In the genomic region with DNA sequence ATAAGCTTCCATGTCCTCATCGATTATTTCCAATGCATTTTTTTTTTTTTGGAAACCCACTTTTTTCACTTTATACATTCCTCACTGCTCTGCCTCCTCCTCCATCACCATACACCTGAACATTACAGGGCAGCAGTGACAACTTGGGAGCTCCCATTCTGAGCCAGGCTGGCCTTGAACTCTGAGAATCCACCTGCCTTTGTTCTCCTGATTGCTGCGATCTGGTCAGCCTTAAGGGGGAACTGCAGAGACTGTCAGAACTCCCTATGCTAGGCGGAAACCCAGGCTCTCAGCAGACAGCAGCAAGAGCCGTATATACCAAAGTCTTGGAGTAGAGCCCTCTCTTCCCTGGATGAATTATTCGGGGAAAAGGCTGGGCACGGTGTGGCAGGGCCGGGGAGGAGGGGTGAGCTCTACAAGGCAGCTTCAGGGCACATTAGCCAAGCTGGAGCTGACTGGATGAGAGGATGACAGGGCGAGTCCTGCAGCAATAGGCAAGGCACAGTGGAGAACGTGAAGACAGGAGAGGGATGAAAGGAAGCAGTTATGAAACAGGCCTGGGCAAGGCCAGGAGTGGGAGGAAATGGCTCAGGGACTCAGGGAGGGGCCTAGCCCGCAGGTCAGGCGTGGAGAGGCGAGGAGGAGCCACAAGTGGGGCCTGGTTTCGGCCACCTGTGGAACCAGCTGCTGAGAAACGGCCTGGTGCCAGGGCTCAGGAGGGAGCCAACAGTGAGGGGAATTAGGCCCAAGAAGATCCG, we compare ENCODE assay signal across 8 mouse cellular contexts.
DNase-seq lines count a peak whose midpoint lies in the region; ATAC-seq and TF ChIP-seq lines count a peak whose summit lies in the region.

No protein-coding gene starts in this region.

- H3K36me3 ChIP-seq in hindbrain, embryonic 15.5 days, result no peaks in the 10 kb centered on the region
- no peaks in the 10 kb centered on the region for H3K36me3 ChIP-seq in hindbrain, embryonic 14.5 days (replicated peaks; ENCODE audit: control insufficient read depth, insufficient read depth)
- peaks cover 8% of the 10 kb centered on the region for H3K36me3 ChIP-seq in heart, adult 2 months (ENCODE audit: control insufficient read depth, insufficient read depth, low read length)
- no peaks in the 10 kb centered on the region for H3K36me3 ChIP-seq in kidney, embryonic 15.5 days

- WGBS in hindbrain, embryonic 15.5 days, result 50% methylated on average over 15 of the region's 15 CpGs
- 59% methylated on average over 15 of the region's 15 CpGs for WGBS in hindbrain, embryonic 14.5 days
- WGBS in heart, adult 2 months, result 24% methylated on average over 15 of the region's 15 CpGs
- 39% methylated on average over 15 of the region's 15 CpGs for WGBS in kidney, embryonic 15.5 days

- no peak for TF ChIP-seq EP300 in heart, adult 2 months (IDR thresholded peaks at IDR 0.05; ENCODE audit: insufficient read depth, low read depth, low read length)

- TF ChIP-seq CTCF in heart, adult 2 months (IDR thresholded peaks at IDR 0.05), result no peak

- H3K9ac ChIP-seq in hindbrain, embryonic 15.5 days, result no peak overlapping the region
- H3K9ac ChIP-seq in hindbrain, embryonic 14.5 days, result no peak overlapping the region
- peak overlapping the region; percentile 14 for H3K9ac ChIP-seq in heart, adult 2 months (ENCODE audit: low read depth, low read length)
- peak overlapping the region; percentile 14; the same call in 1 of the 2 replicates for H3K9ac ChIP-seq in kidney, embryonic 15.5 days

- peaks cover 2% of the 10 kb centered on the region for H3K79me2 ChIP-seq in heart, adult 2 months (replicated peaks; ENCODE audit: control insufficient read depth, insufficient read depth, low read length)

- no peaks in the 10 kb centered on the region for H3K27me3 ChIP-seq in hindbrain, embryonic 15.5 days
- no peaks in the 10 kb centered on the region for H3K27me3 ChIP-seq in hindbrain, embryonic 14.5 days (ENCODE audit: control insufficient read depth, insufficient read depth, low read length)
- no peaks in the 10 kb centered on the region for H3K27me3 ChIP-seq in heart, adult 2 months (ENCODE audit: control insufficient read depth, insufficient read depth, low read length)
- H3K27me3 ChIP-seq in kidney, embryonic 15.5 days, result no peaks in the 10 kb centered on the region

- H3K9me3 ChIP-seq in hindbrain, embryonic 15.5 days, result no peaks in the 10 kb centered on the region
- no peaks in the 10 kb centered on the region for H3K9me3 ChIP-seq in hindbrain, embryonic 14.5 days (ENCODE audit: control insufficient read depth, low read length)
- H3K9me3 ChIP-seq in kidney, embryonic 15.5 days (replicated peaks), result no peaks in the 10 kb centered on the region

- peak; percentile 32; the same call in 1 of the 2 replicates for ATAC-seq in hindbrain, embryonic 15.5 days (ENCODE audit: low FRiP score, low read depth)
- no peak for ATAC-seq in hindbrain, embryonic 14.5 days (ENCODE audit: low FRiP score)
- peak; percentile 78 for ATAC-seq in kidney, embryonic 15.5 days (replicated peaks; ENCODE audit: low FRiP score)
- ATAC-seq in megakaryocyte progenitor cell, adult 5-6 weeks (replicated peaks; ENCODE audit: poor library complexity), result peak; percentile 55

- intact Hi-C loops in heart, adult 2 months (cut with DNase I), result no loop called here

- peaks cover 20% of the 10 kb centered on the region for H3K4me1 ChIP-seq in hindbrain, embryonic 15.5 days (replicated peaks)
- H3K4me1 ChIP-seq in hindbrain, embryonic 14.5 days (replicated peaks; ENCODE audit: control insufficient read depth, insufficient read depth, low read length), result peaks cover 17% of the 10 kb centered on the region
- peaks cover 32% of the 10 kb centered on the region for H3K4me1 ChIP-seq in heart, adult 2 months (ENCODE audit: control insufficient read depth, insufficient read depth, low read length)
- H3K4me1 ChIP-seq in kidney, embryonic 15.5 days, result peaks cover 78% of the 10 kb centered on the region

- no peak for TF ChIP-seq POLR2A in heart, adult 2 months (IDR thresholded peaks at IDR 0.05; ENCODE audit: insufficient read depth, low read depth, low read length)

- H3K4me2 ChIP-seq in hindbrain, embryonic 15.5 days, result no peak overlapping the region
- H3K4me2 ChIP-seq in hindbrain, embryonic 14.5 days (replicated peaks), result no peak overlapping the region
- H3K4me2 ChIP-seq in kidney, embryonic 15.5 days, result peak overlapping the region; percentile 35

- no peak overlapping the region for H3K4me3 ChIP-seq in hindbrain, embryonic 15.5 days
- H3K4me3 ChIP-seq in hindbrain, embryonic 14.5 days (replicated peaks; ENCODE audit: low read length), result no peak overlapping the region
- peak overlapping the region; percentile 16; the same call in 1 of the 2 replicates for H3K4me3 ChIP-seq in heart, adult 2 months
- H3K4me3 ChIP-seq in kidney, embryonic 15.5 days (replicated peaks), result no peak overlapping the region

- no peak overlapping the region for H3K27ac ChIP-seq in hindbrain, embryonic 15.5 days (replicated peaks)
- no peak overlapping the region for H3K27ac ChIP-seq in hindbrain, embryonic 14.5 days
- H3K27ac ChIP-seq in heart, adult 2 months, result peak overlapping the region; percentile 80
- peak overlapping the region; percentile 81 for H3K27ac ChIP-seq in kidney, embryonic 15.5 days

- DNase-seq in hindbrain, embryonic 14.5 days (ENCODE audit: low spot score), result no peak
- DNase-seq in adrenal gland, postnatal 25 days, result peak; percentile 58
- peak; percentile 68 to 70 for DNase-seq in heart, adult 2 months
- no peak for DNase-seq in right cerebral cortex, postnatal 25 days
- DNase-seq in c-Kit-positive CD71-positive TER-119-positive erythroid progenitor cells, embryonic 14.5 days (ENCODE audit: low spot score), result no peak

Comparison
In these comparisons a context has a peak if more than half of its experiments do, and no peak if none do; other contexts are left out.
1. H3K27ac ChIP-seq: peak in heart, adult 2 months (single experiment) and kidney, embryonic 15.5 days (single experiment); none in hindbrain, embryonic 15.5 days (single experiment) and hindbrain, embryonic 14.5 days (single experiment).
2. H3K9ac ChIP-seq: peak in heart, adult 2 months (single experiment) and kidney, embryonic 15.5 days (single experiment); none in hindbrain, embryonic 15.5 days (single experiment) and hindbrain, embryonic 14.5 days (single experiment).
3. DNase-seq: peak in adrenal gland, postnatal 25 days (single experiment) and heart, adult 2 months (2 of 2); none in hindbrain, embryonic 14.5 days (single experiment), right cerebral cortex, postnatal 25 days (single experiment) and c-Kit-positive CD71-positive TER-119-positive erythroid progenitor cells, embryonic 14.5 days (single experiment).